Mouse (Mus musculus) heart, postnatal 14 days (tissue): ENCODE results near the gene Src. TPM values are rescaled to one million over a fixed set of nuclear protein-coding genes. Genes with fewer than 3 reads are reported as not detected.

Source experiments
- DNase-seq, 2 experiments: peaks; one replicate each; pipeline ENCODE4 v3.0.0; 2021 to 2022
- intact Hi-C: fragments of 180-260 bp; cut with DNase I; formaldehyde crosslinking; loops from one replicate; pipeline ENCODE4 v1.15.1; 2025
- total RNA-seq, 2 experiments: library from RNA; stranded (reverse); gene quantifications; 2 replicates each; pipeline ENCODE4 v1.2.3; 2021

Src gene
- total RNA-seq, 2 experiments from 2014 or later: 5.5 to 6.9 TPM

GRCm38 (mm10) chr2:157411151-157411693 is 7.0 kb upstream of the Src start:
- intact Hi-C loops: no loop called here
- DNase-seq: no peak

GRCm38 (mm10) chr2:157412497-157412896 is 5.7 kb upstream of the Src start:
- DNase-seq: no peak
- intact Hi-C loops: no loop called here

GRCm38 (mm10) chr2:157417229-157417628 is 1.0 kb upstream of the Src start:
- DNase-seq: no peak
- intact Hi-C loops: no loop called here

GRCm38 (mm10) chr2:157418609-157419071 is 396 bp downstream of the Src start:
- no peak for DNase-seq
- intact Hi-C loops: no loop called here

GRCm38 (mm10) chr2:157419506-157419905 is 1.3 kb downstream of the Src start:
- no peak for DNase-seq
- intact Hi-C loops: no loop called here

GRCm38 (mm10) chr2:157420404-157420803 is 2.2 kb downstream of the Src start:
- DNase-seq: no peak
- intact Hi-C loops: no loop called here

GRCm38 (mm10) chr2:157422062-157422655 is 3.9 kb downstream of the Src start:
- intact Hi-C loops: no loop called here
- DNase-seq: no peak

GRCm38 (mm10) chr2:157422854-157423705 is 4.8 kb downstream of the Src start:
- intact Hi-C loops: no loop called here
- peak in 1 of 2 experiments; percentile 56 for DNase-seq

- no peak for DNase-seq
- intact Hi-C loops: no loop called here
These were observed 5.5 kb downstream of the Src start for GRCm38 (mm10) chr2:157423706-157424125.

GRCm38 (mm10) chr2:157424126-157424903 is 6.1 kb downstream of the Src start:
- intact Hi-C loops: no loop called here
- DNase-seq: peak; percentile 61 to 68

GRCm38 (mm10) chr2:157424904-157425642 is 6.8 kb downstream of the Src start:
- intact Hi-C loops: no loop called here

GRCm38 (mm10) chr2:157425643-157425988 is 7.4 kb downstream of the Src start:
- intact Hi-C loops: no loop called here

More at GRCm38 (mm10) chr2:157424904-157425642, 6.8 kb downstream of the Src start:
- no peak for DNase-seq

GRCm38 (mm10) chr2:157426171-157426570 is 7.9 kb downstream of the Src start:
- intact Hi-C loops: no loop called here
- DNase-seq: peak in 1 of 2 experiments; percentile 29

More at GRCm38 (mm10) chr2:157425643-157425988, 7.4 kb downstream of the Src start:
- DNase-seq: no peak

- intact Hi-C loops: no loop called here
- no peak for DNase-seq
These were observed 8.9 kb downstream of the Src start for GRCm38 (mm10) chr2:157427164-157427563.

- intact Hi-C loops: no loop called here
- DNase-seq: no peak
These were observed 10.3 kb downstream of the Src start for GRCm38 (mm10) chr2:157428351-157429139.

GRCm38 (mm10) chr2:157429735-157430134 is 11.5 kb downstream of the Src start:
- intact Hi-C loops: no loop called here

GRCm38 (mm10) chr2:157430667-157431429 is 12.6 kb downstream of the Src start:
- intact Hi-C loops: no loop called here
- no peak for DNase-seq

More at GRCm38 (mm10) chr2:157429735-157430134, 11.5 kb downstream of the Src start:
- no peak for DNase-seq

- intact Hi-C loops: no loop called here
- DNase-seq: no peak
These were observed 13.7 kb downstream of the Src start for GRCm38 (mm10) chr2:157431912-157432311.
